Mouse (Mus musculus) kidney, adult 2 months (tissue): ENCODE measurements around the gene Aak1.
"Not testable (repeated sequence)": the region's sequence is repeated elsewhere in the genome, so short reads cannot be mapped to it uniquely, and the experiment has no call there.

Experiments
- CTCF ChIP-seq: fragments of 200-500 bp; conservative IDR thresholded peaks from 2 replicates; pipeline ENCODE4 v1.5.1; 2011; ENCODE audit warnings: low read depth, mild to moderate bottlenecking, control low read depth, low read length, moderate library complexity, mixed read lengths; ENCODE audit not compliant: insufficient read depth, insufficient read length
- POLR2A ChIP-seq: fragments of 200-500 bp; IDR thresholded peaks from one replicate; pipeline ENCODE4 v1.6.1; 2011; ENCODE audit warnings: low read depth, low read length, control low read depth

DNA sequence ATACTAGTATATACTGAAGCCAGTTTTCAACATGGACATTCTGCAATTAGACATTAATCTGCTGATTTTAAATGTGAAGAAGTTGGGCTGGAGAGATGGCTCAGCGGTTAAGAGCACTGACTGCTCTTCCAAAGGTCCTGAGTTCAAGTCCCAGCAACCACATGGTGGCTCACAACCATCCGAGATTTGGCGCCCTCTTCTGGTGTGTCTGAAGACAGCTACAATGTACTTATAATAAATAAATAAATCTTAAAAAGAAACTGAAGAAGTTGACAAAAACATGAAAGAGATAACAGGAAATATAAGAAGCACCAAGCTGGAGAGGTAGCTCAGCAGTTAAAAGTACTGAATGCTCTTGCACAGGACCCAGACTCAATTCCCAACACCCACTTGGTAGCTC, 29.3 kb downstream of the Aak1 start:
- not testable (repeated sequence) for TF ChIP-seq CTCF, POLR2A
